Mouse (Mus musculus): Measurements from ENCODE around the gene Celsr1. TPM values are rescaled to one million over a fixed set of nuclear protein-coding genes. Genes with fewer than 3 reads are reported as not detected.

The Celsr1 gene
- polyA plus RNA-seq, 1 experiment from 2014 or later, result 5.1 TPM

DNA sequence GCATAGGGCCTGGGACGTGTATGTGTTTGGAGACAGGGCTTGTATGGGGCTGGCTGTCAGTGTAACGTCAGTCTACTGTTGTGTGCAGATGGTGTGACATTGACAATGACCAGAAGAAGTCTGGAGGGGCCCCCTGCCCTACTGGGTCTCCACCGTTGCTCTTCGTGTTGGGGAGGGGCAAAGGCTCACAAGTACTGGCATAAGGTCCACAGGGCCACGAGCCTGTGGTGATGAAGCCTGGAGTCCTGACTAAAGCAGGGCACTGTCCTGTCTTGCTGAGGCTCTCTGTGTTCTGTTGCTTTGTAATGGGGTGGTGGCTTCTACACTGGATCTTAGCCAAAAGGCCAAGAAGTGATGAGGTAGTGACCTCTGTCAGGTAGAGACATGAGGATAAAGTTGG, 44.4 kb upstream of the Celsr1 start:
- H3K9me3 ChIP-seq (ENCODE audit: control insufficient read depth, low read length), result no peaks in the 10 kb centered on the region
- no peak overlapping the region for H3K4me2 ChIP-seq (replicated peaks; ENCODE audit: low read depth, low read length)
- H3K27me3 ChIP-seq (ENCODE audit: control insufficient read depth, insufficient read depth, low read length), result no peaks in the 10 kb centered on the region
- H3K9ac ChIP-seq (ENCODE audit: low read depth, low read length), result no peak overlapping the region
- H3K27ac ChIP-seq (ENCODE audit: low read depth, low read length), result no peak overlapping the region
- no peaks in the 10 kb centered on the region for H3K36me3 ChIP-seq (ENCODE audit: control insufficient read depth, insufficient read depth, low read length)
- no peak for ATAC-seq (ENCODE audit: low FRiP score)
- H3K4me1 ChIP-seq (replicated peaks; ENCODE audit: control insufficient read depth, insufficient read depth, low read length), result peaks cover 4% of the 10 kb centered on the region; the same call in 1 of the 2 replicates
- H3K4me3 ChIP-seq (ENCODE audit: low read depth, low read length), result no peak overlapping the region
- WGBS, result 81% methylated on average over 5 of the region's 5 CpGs
- DNase-seq (ENCODE audit: low spot score), result no peak

DNA sequence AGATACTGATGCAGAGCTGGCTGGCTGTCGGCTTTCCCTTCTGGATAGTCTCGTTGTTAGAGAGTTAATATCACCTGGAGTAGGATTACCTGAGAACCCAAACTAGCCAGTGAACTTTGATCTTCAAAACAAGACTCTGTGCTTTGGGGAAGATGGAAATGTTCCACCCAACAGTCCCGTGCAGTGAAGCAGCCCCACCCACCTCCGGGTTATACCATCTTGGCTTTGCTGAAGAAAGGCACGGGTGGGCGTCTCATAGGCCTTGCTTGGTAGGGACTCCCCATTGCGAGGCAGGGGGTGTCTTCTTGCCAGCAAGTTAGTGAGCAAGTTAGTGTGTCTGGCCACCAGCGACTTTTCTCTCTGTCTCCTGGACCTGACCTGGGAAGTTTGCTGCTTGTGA, 42.8 kb upstream of the Celsr1 start:
- Histone ChIP-seq H3K4me3 (ENCODE audit: low read depth, low read length) (no peak overlapping the region), H3K9ac (ENCODE audit: low read depth, low read length) (no peak overlapping the region), H3K4me2 (replicated peaks; ENCODE audit: low read depth, low read length) (no peak overlapping the region), H3K27ac (ENCODE audit: low read depth, low read length) (no peak overlapping the region), H3K27me3 (ENCODE audit: control insufficient read depth, insufficient read depth, low read length) (no peaks in the 10 kb centered on the region), H3K4me1 (replicated peaks; ENCODE audit: control insufficient read depth, insufficient read depth, low read length) (0 out of 2 replicates have a peak, but pooled peaks cover 2% of the 10 kb centered on the region), H3K36me3 (ENCODE audit: control insufficient read depth, insufficient read depth, low read length) (no peaks in the 10 kb centered on the region), H3K9me3 (ENCODE audit: control insufficient read depth, low read length) (no peaks in the 10 kb centered on the region)
- WGBS, result 89% methylated on average over 8 of the region's 8 CpGs
- DNase-seq (ENCODE audit: low spot score) (no peak), ATAC-seq (ENCODE audit: low FRiP score) (no peak)

DNA sequence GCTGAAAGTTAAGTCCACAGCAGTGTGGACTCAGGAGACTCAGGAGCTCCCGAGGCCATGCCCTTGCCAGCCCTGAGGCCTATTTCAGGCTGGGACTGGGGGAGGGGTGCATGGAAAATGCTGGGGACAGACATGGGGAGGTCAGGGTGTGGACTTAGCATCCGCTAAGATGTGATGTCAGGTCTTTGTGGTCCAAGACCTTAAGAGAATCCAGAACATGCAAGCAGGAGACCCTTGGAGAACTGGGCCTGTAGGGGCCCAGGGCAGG, 42.4 kb upstream of the Celsr1 start:
- no peaks in the 10 kb centered on the region for H3K9me3 ChIP-seq (ENCODE audit: control insufficient read depth, low read length)
- no peak for DNase-seq (ENCODE audit: low spot score)

DNA sequence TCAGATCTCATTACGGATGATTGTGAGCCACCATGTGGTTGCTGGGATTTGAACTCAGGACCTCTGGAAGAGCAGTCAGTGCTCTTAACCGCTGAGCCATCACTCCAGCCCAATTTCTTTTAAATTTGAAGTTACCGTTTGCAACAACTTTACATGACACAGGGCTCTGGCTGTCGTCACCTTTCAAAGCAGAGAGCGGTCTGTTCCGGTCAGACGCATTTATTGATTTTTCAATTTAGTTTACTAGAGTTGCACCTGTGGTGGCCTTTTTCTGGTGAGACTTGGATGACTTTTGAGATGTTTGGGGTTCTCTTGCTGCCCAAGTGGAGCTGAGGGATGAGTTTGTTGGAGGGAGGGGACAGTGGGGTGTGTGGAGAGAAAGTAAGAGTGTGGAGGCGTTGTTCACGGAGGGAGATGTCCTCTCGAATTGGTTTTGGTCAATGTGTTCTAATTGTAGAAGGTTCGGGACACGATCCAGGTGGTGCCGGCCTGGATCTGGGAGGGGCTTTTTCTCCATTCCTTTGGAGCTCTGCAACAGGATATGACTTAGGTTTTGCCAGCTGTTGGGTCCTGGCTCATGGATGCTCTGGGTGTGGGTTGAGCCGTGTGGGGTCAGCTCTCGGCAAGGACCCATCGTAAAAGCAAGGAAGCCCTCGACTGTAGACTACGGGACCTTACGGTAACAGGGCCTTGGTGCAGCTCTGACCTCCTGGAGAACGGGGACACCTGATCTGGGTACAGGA, 41.9 kb upstream of the Celsr1 start:
- Histone ChIP-seq H3K27ac (ENCODE audit: low read depth, low read length) (no peak overlapping the region), H3K27me3 (ENCODE audit: control insufficient read depth, insufficient read depth, low read length) (no peaks in the 10 kb centered on the region), H3K4me2 (replicated peaks; ENCODE audit: low read depth, low read length) (no peak overlapping the region), H3K9me3 (ENCODE audit: control insufficient read depth, low read length) (no peaks in the 10 kb centered on the region), H3K4me3 (ENCODE audit: low read depth, low read length) (no peak overlapping the region), H3K36me3 (ENCODE audit: control insufficient read depth, insufficient read depth, low read length) (no peaks in the 10 kb centered on the region), H3K9ac (ENCODE audit: low read depth, low read length) (no peak overlapping the region), H3K4me1 (replicated peaks; ENCODE audit: control insufficient read depth, insufficient read depth, low read length) (no peaks in the 10 kb centered on the region; the same call in 1 of the 2 replicates)
- WGBS, result 90% methylated on average over 20 of the region's 20 CpGs
- no peak for DNase-seq (ENCODE audit: low spot score)
- no peak for ATAC-seq (ENCODE audit: low FRiP score)

More for the DNA sequence above, 42.4 kb upstream of the Celsr1 start:
- Histone ChIP-seq H3K36me3 (ENCODE audit: control insufficient read depth, insufficient read depth, low read length) (no peaks in the 10 kb centered on the region), H3K4me3 (ENCODE audit: low read depth, low read length) (no peak overlapping the region), H3K4me2 (replicated peaks; ENCODE audit: low read depth, low read length) (no peak overlapping the region), H3K9ac (ENCODE audit: low read depth, low read length) (no peak overlapping the region), H3K4me1 (replicated peaks; ENCODE audit: control insufficient read depth, insufficient read depth, low read length) (no peaks in the 10 kb centered on the region), H3K27me3 (ENCODE audit: control insufficient read depth, insufficient read depth, low read length) (no peaks in the 10 kb centered on the region), H3K27ac (ENCODE audit: low read depth, low read length) (no peak overlapping the region)
- 85% methylated on average over 2 of the region's 2 CpGs for WGBS
- no peak for ATAC-seq (ENCODE audit: low FRiP score)

DNA sequence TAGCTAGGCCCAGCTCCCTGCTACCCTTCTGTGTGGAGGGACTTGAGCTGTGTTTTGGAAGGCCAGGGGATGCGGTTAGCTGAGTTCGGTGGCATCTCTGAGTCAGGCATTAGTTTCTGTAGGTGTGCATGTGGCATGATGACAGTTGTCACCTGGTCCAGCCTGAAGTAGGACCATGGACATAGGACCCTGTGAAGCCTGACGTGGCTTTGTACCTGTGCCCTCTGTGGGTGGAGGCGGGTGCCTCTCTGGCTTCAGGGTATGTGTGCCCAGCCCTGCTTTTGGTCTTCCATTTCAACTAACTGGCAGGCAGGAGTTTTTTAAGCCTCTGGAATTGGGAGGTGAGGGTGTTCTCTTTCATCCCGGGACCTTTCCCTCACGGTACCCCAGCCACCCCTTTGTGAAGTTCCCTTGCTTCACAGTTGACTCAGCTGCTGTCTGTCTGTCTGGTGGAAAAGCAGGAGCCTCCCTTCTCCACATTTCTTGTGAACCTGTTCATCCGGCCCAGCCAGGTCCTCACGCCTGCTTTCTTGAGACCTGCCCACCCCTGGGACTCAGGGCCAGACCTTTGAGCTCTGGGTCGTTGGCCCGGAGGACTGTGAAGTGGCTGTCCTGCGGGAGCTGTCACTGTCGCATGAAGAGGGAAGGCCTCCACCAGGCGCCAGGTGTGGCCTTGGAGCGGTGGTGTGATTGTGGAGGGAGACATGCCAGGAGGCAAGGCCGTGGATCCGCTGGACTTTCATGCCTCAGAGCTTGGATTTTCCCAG, 40.8 kb upstream of the Celsr1 start:
- Histone ChIP-seq H3K9ac (ENCODE audit: low read depth, low read length) (no peak overlapping the region), H3K4me1 (replicated peaks; ENCODE audit: control insufficient read depth, insufficient read depth, low read length) (no peaks in the 10 kb centered on the region; the same call in 1 of the 2 replicates), H3K36me3 (ENCODE audit: control insufficient read depth, insufficient read depth, low read length) (no peaks in the 10 kb centered on the region), H3K27ac (ENCODE audit: low read depth, low read length) (no peak overlapping the region), H3K27me3 (ENCODE audit: control insufficient read depth, insufficient read depth, low read length) (no peaks in the 10 kb centered on the region), H3K4me2 (replicated peaks; ENCODE audit: low read depth, low read length) (no peak overlapping the region), H3K4me3 (ENCODE audit: low read depth, low read length) (no peak overlapping the region), H3K9me3 (ENCODE audit: control insufficient read depth, low read length) (no peaks in the 10 kb centered on the region)
- no peak for DNase-seq (ENCODE audit: low spot score)
- 88% methylated on average over 16 of the region's 16 CpGs for WGBS
- no peak for ATAC-seq (ENCODE audit: low FRiP score)

DNA sequence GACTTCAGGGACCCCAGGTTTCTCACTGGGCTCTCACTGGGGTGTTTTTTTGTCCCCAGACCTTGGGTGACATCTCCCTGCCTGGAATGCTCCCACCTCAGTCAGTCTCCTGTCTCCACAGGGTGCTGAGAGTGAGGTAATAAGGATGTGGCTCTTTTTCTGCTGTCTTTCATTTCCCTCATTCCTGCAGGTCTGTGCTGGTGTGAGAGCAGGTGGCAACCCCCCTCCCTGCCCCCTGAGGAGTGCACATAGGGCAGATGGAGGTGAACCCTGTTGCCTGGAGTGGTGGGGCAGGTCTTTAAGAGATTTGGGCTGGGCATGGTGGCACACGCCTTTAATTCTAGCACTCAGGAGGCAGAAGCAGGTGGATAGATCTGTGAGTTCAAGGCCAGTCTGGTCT, 37.6 kb upstream of the Celsr1 start:
- Histone ChIP-seq H3K9ac (ENCODE audit: low read depth, low read length) (no peak overlapping the region), H3K9me3 (ENCODE audit: control insufficient read depth, low read length) (no peaks in the 10 kb centered on the region), H3K27ac (ENCODE audit: low read depth, low read length) (no peak overlapping the region), H3K4me3 (ENCODE audit: low read depth, low read length) (no peak overlapping the region), H3K27me3 (ENCODE audit: control insufficient read depth, insufficient read depth, low read length) (no peaks in the 10 kb centered on the region), H3K4me1 (replicated peaks; ENCODE audit: control insufficient read depth, insufficient read depth, low read length) (peaks cover 2% of the 10 kb centered on the region), H3K4me2 (replicated peaks; ENCODE audit: low read depth, low read length) (no peak overlapping the region), H3K36me3 (ENCODE audit: control insufficient read depth, insufficient read depth, low read length) (no peaks in the 10 kb centered on the region)
- no peak for ATAC-seq (ENCODE audit: low FRiP score)
- WGBS, result 62% methylated on average over 1 of the region's 1 CpGs
- no peak for DNase-seq (ENCODE audit: low spot score)

DNA sequence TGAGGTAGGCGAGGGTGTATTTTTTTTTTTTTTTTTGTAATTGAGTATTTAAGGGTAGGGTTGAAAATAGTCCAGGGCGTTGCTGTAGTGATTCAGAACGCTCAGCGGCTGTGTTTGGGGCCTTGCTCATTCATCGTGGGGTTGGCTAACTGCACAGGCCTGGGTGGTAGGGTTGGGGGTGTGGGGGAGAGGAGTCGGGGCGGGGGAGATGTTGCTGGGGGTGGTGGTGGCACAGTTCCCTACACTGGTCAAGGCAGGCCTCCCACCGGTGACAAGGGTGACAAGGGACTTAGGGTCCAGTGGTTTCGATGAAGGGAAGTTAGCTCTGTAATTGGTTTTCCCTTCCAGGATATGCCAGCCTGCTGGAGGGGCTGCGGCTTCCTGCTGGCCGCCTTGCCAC, 36.8 kb upstream of the Celsr1 start:
- Histone ChIP-seq H3K4me1 (replicated peaks; ENCODE audit: control insufficient read depth, insufficient read depth, low read length) (peaks cover 2% of the 10 kb centered on the region), H3K27ac (ENCODE audit: low read depth, low read length) (no peak overlapping the region)
- ATAC-seq (ENCODE audit: low FRiP score), result no peak

DNA sequence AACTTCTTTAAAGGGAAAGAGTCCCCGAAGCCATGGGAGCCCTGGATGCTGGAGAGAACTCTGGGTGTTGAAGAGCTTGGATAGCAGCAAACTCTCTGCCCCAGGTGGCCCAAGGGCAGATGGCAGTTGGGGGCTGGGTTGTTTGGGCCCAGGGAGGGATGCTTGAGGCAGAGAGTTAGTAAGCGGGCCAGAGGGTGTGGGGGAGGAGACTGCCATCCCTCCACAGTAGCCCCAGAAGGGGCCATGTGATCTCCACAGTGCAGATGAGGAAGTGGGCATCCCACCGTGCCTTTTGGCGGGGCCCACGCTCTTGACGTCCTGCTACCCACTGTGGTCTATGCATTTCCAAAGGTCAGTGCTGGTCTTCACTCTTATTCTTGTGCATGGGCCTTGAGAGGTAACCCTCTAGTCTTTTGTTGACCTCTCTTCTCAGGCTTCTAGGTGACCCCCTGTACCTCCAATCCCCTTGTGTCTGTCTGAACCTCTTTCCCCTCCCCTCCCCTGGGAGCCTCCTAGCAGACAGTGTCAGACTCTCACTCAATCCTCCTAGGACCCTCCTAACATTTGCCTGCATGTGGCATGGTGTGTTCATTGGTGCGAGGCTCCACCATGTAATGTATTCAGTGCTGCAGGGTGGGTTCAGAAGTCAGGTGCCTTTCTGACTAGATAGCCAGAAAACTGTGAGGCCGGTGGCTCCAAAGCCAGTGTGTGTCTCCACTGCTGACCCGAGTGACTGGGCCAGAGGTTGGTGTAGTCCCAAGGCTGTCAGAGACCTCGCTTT, 35.6 kb upstream of the Celsr1 start:
- WGBS, result 81% methylated on average over 9 of the region's 10 CpGs
- H3K4me2 ChIP-seq (replicated peaks; ENCODE audit: low read depth, low read length), result no peak overlapping the region
- ATAC-seq (ENCODE audit: low FRiP score) (no peak), DNase-seq (ENCODE audit: low spot score) (no peak)
- H3K4me3 ChIP-seq (ENCODE audit: low read depth, low read length), result no peak overlapping the region
- H3K36me3 ChIP-seq (ENCODE audit: control insufficient read depth, insufficient read depth, low read length), result no peaks in the 10 kb centered on the region
- H3K27ac ChIP-seq (ENCODE audit: low read depth, low read length), result no peak overlapping the region
- no peaks in the 10 kb centered on the region for H3K27me3 ChIP-seq (ENCODE audit: control insufficient read depth, insufficient read depth, low read length)
- H3K9me3 ChIP-seq (ENCODE audit: control insufficient read depth, low read length), result no peaks in the 10 kb centered on the region
- H3K4me1 ChIP-seq (replicated peaks; ENCODE audit: control insufficient read depth, insufficient read depth, low read length), result peaks cover 2% of the 10 kb centered on the region
- no peak overlapping the region for H3K9ac ChIP-seq (ENCODE audit: low read depth, low read length)

More for the DNA sequence above, 36.8 kb upstream of the Celsr1 start:
- Histone ChIP-seq H3K4me2 (replicated peaks; ENCODE audit: low read depth, low read length) (no peak overlapping the region), H3K9ac (ENCODE audit: low read depth, low read length) (no peak overlapping the region), H3K27me3 (ENCODE audit: control insufficient read depth, insufficient read depth, low read length) (no peaks in the 10 kb centered on the region), H3K4me3 (ENCODE audit: low read depth, low read length) (no peak overlapping the region), H3K9me3 (ENCODE audit: control insufficient read depth, low read length) (no peaks in the 10 kb centered on the region), H3K36me3 (ENCODE audit: control insufficient read depth, insufficient read depth, low read length) (no peaks in the 10 kb centered on the region)
- whole genome bisulfite sequencing, result 69% methylated on average over 11 of the region's 11 CpGs
- DNase-seq (ENCODE audit: low spot score), result no peak

Data from hindbrain, embryonic 11.5 days (tissue).